Mouse (Mus musculus) neural tube, embryonic 11.5 days (tissue): Measurements from ENCODE around the gene Hmga2. TPM values are rescaled to one million over a fixed set of nuclear protein-coding genes. Genes with fewer than 3 reads are reported as not detected.

Experiments used
- ATAC-seq: fragments of 200-750 bp; cut with Nextera tagmentation; 2 replicates; pipeline ENCODE4 v1.8.0; 2017; ENCODE audit warnings: moderate number of reproducible peaks, mild to moderate bottlenecking, moderate TSS enrichment, moderate library complexity; ENCODE audit not compliant: insufficient read depth, low FRiP score, low TSS enrichment
- DNase-seq: peaks from one replicate; pipeline ENCODE4 v3.0.0-alpha.2; 2015; ENCODE audit warnings: low spot score
- H3K27ac ChIP-seq: fragments of 300-500 bp; sonication (generic); 2 replicates; pipeline ENCODE4 v1.5.1; 2014; ENCODE audit warnings: low read depth, mild to moderate bottlenecking, low read length
- H3K27me3 ChIP-seq: fragments of 300-500 bp; sonication (generic); 2 replicates; pipeline ENCODE4 v1.6.1; 2014; ENCODE audit warnings: mild to moderate bottlenecking, low read length, mixed read lengths; ENCODE audit not compliant: control insufficient read depth, insufficient read depth
- H3K36me3 ChIP-seq: fragments of 300-500 bp; sonication (generic); 2 replicates; pipeline ENCODE4 v1.6.1; 2014; ENCODE audit warnings: mild to moderate bottlenecking, low read length, moderate library complexity, mixed read lengths; ENCODE audit not compliant: control insufficient read depth, insufficient read depth
- H3K4me1 ChIP-seq: fragments of 300-500 bp; sonication (generic); 2 replicates; pipeline ENCODE4 v1.6.1; 2014; ENCODE audit warnings: low read length, mixed read lengths; ENCODE audit not compliant: control insufficient read depth, insufficient read depth
- H3K4me2 ChIP-seq: fragments of 300-500 bp; sonication (generic); 2 replicates; pipeline ENCODE4 v1.6.1; 2014; ENCODE audit warnings: low read depth, mild to moderate bottlenecking, moderate library complexity
- H3K4me3 ChIP-seq: fragments of 300-500 bp; sonication (generic); 2 replicates; pipeline ENCODE4 v1.5.1; 2014; ENCODE audit warnings: low read depth, low read length
- H3K9ac ChIP-seq: fragments of 300-500 bp; sonication (generic); 2 replicates; pipeline ENCODE4 v1.6.1; 2014; ENCODE audit warnings: mild to moderate bottlenecking, low read length
- H3K9me3 ChIP-seq: fragments of 300-500 bp; sonication (generic); 2 replicates; pipeline ENCODE4 v1.6.1; 2016; ENCODE audit warnings: low read length; ENCODE audit not compliant: control insufficient read depth
- WGBS: fragments of 180-500 bp; shearing (Covaris S2); extraction: QIAGEN DNeasy Blood & Tissue Kit; methylation state at CpG from one replicate; pipeline ENCODE4 v1.1.7; 2014; 5-methylcytosine and 5-hydroxymethylcytosine counted together
- polyA plus RNA-seq: library from polyadenylated mRNA; unstranded; fragments of >200 nt; fragmentation: Nextera tagmentation; extraction: Ambion mirVana; gene quantifications from 2 replicates; pipeline ENCODE4 v1.2.1, GENCODE M21; 2014

Gene Hmga2
- polyA plus RNA-seq, 1 experiment from 2014 or later, result 49.7 TPM

DNA sequence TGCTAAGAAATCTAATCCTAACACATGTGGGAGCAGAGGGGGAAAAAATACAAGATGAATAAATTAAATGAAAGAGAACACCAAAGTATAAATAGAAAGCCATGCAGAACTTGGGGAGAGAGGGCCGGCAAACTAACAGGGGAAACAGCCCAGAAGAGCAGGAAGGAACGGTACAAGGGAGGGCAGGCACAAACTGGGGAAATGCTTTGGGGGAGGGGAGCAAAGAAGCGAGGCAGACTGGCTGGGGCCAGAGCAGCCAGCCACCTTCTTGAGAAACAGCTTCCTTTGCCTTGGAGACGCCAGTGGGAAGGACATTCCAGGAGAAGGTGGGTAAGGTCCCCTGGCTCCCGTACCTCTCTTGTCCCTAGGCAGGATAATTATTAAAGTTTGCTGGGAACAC is 14.5 kb downstream of the Hmga2 start:
- peaks cover 4% of the 10 kb centered on the region; the same call in 1 of the 2 replicates for H3K36me3 ChIP-seq
- H3K4me1 ChIP-seq, result no peaks in the 10 kb centered on the region
- WGBS, result 44% methylated on average over 5 of the region's 5 CpGs
- no peak overlapping the region for H3K9ac ChIP-seq
- no peak for ATAC-seq
- DNase-seq, result no peak
- H3K4me3 ChIP-seq, result no peak overlapping the region
- H3K27me3 ChIP-seq, result no peaks in the 10 kb centered on the region
- H3K27ac ChIP-seq, result no peak overlapping the region
- no peak overlapping the region for H3K4me2 ChIP-seq
- H3K9me3 ChIP-seq, result no peaks in the 10 kb centered on the region

DNA sequence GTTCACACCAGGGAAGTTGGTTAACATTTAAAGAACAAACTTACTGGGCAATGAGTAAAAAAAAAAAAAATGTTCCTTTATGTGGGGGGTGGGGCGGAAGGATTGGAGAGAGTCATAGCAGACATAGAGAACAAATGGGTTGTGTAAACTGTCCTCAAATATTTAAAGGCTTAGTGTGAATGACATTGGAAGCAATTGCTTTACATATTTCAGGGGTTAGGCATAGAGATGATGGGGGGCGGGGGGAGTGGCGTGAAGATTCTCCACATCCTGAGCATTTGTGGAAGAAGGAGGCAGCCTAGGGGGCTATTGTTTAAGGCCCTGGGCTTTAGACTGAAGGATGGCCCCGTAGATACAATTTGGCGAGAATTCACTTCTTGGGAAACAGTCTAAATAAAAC is 15.0 kb downstream of the Hmga2 start:
- WGBS, result 92% methylated on average over 5 of the region's 5 CpGs
- Histone ChIP-seq H3K27me3 (no peaks in the 10 kb centered on the region), H3K27ac (no peak overlapping the region), H3K4me3 (no peak overlapping the region), H3K4me2 (no peak overlapping the region), H3K36me3 (peaks cover 4% of the 10 kb centered on the region; the same call in 1 of the 2 replicates), H3K4me1 (no peaks in the 10 kb centered on the region), H3K9me3 (no peaks in the 10 kb centered on the region), H3K9ac (no peak overlapping the region)
- ATAC-seq (no peak), DNase-seq (no peak)

DNA sequence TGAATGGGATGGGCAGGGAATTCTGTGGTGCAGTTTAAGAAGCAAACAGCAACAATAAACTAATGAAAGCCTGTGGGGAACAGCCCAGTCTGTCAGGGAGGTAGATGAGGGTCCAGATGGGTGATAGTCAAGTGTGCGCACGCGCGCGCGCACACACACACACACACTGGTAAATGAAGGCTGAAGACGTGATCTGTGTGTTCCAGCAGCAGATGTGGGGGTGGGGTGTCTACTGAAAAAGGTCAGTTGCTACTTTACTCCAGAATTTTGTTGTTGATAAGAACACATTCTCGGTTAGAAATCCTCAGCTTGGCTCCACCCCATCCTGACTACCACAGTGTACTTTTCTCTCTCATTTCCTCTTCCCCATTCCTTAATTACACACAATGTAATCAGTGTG is 17.4 kb downstream of the Hmga2 start:
- H3K4me2 ChIP-seq, result no peak overlapping the region
- DNase-seq, result no peak
- no peak overlapping the region for H3K27ac ChIP-seq
- no peaks in the 10 kb centered on the region for H3K4me1 ChIP-seq
- H3K9me3 ChIP-seq, result no peaks in the 10 kb centered on the region
- no peak for ATAC-seq
- no peaks in the 10 kb centered on the region for H3K27me3 ChIP-seq
- WGBS, result 93% methylated on average over 8 of the region's 8 CpGs
- H3K4me3 ChIP-seq, result no peak overlapping the region
- no peak overlapping the region for H3K9ac ChIP-seq
- H3K36me3 ChIP-seq, result peaks cover 5% of the 10 kb centered on the region; the same call in 1 of the 2 replicates

DNA sequence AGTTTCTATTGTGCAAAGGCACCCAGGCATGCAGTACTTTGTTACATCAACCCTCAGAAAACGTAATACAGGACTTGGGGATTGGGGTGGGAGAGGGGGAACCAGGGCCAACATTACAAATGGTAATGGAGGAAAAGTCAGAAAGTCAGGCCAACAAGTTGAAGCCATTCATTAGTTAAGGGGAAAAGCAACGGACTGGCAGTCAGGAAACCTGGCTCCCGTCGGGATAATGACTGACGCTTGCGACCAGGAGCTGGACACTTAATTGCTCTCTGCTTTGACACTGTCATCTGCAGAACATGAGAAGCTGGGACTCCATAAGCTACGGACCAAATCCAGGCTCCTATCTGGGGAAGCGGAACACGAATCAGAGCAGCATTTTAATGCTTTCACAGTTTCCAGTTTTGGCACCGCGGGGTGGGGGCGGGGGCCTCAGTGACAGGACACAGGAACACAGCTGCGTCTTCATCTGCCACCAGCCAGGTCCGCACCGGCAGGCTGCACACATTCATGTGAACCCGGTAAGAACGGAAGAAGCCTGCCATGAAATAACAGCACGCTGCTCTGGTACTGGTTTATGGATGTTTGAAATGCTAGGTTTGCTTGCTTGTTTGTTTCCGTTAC is 26.5 kb downstream of the Hmga2 start:
- no peak overlapping the region for H3K4me2 ChIP-seq
- ATAC-seq, result no peak
- no peak overlapping the region for H3K4me3 ChIP-seq

DNA sequence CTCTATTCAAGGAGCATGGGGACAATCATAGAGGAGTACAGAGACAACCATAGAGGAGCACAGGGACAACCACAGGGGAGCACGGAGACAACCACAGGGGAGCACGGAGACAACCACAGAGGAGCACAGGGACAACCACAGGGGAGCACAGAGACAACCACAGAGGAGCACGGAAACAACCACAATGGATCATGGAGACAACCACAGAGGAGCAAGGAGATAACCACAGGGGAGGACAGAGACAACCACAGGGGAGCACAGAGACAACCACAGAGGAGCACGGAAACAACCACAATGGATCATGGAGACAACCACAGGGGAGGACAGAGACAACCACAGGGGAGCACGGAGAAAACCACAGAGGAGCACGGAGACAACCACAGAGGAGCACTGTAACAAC is 29.5 kb downstream of the Hmga2 start:
- no peaks in the 10 kb centered on the region for H3K4me1 ChIP-seq
- H3K9ac ChIP-seq, result no peak overlapping the region
- no peaks in the 10 kb centered on the region for H3K9me3 ChIP-seq
- H3K4me2 ChIP-seq, result no peak overlapping the region
- no peak overlapping the region for H3K4me3 ChIP-seq
- WGBS, result 92% methylated on average over 6 of the region's 6 CpGs
- DNase-seq (no peak), ATAC-seq (no peak)
- H3K27me3 ChIP-seq, result no peaks in the 10 kb centered on the region
- H3K36me3 ChIP-seq, result no peaks in the 10 kb centered on the region
- H3K27ac ChIP-seq, result no peak overlapping the region

More for the DNA sequence above, 26.5 kb downstream of the Hmga2 start:
- no peak overlapping the region for H3K27ac ChIP-seq
- DNase-seq, result no peak
- no peaks in the 10 kb centered on the region for H3K4me1 ChIP-seq
- H3K9ac ChIP-seq, result no peak overlapping the region
- H3K36me3 ChIP-seq, result no peaks in the 10 kb centered on the region
- no peaks in the 10 kb centered on the region for H3K9me3 ChIP-seq
- no peaks in the 10 kb centered on the region for H3K27me3 ChIP-seq
- WGBS, result 72% methylated on average over 19 of the region's 19 CpGs

DNA sequence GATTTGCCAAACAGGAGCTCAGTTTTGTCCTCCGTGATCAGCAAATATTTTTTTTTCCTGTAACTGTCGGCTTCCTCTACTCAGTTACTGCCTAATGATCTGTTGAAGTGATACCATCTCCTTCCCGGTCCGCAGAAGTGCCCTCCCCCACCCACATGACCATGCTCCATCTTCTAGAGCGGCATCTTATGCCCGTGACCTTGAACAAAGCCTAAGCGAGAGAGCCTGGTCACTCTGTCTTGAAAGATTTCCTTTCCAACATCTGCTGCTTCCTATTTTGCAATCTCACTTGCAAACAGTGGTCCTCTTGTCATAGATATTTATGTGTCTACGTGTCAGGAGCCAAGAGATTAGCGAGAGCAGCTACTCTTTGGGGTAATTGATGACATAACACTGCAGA is 30.1 kb downstream of the Hmga2 start:
- no peaks in the 10 kb centered on the region for H3K36me3 ChIP-seq
- H3K27me3 ChIP-seq, result no peaks in the 10 kb centered on the region
- H3K4me1 ChIP-seq, result no peaks in the 10 kb centered on the region
- 74% methylated on average over 9 of the region's 9 CpGs for WGBS
- no peak overlapping the region for H3K9ac ChIP-seq
- no peak overlapping the region for H3K27ac ChIP-seq
- DNase-seq (no peak), ATAC-seq (no peak)
- H3K4me2 ChIP-seq, result no peak overlapping the region
- H3K4me3 ChIP-seq, result no peak overlapping the region
- no peaks in the 10 kb centered on the region for H3K9me3 ChIP-seq

DNA sequence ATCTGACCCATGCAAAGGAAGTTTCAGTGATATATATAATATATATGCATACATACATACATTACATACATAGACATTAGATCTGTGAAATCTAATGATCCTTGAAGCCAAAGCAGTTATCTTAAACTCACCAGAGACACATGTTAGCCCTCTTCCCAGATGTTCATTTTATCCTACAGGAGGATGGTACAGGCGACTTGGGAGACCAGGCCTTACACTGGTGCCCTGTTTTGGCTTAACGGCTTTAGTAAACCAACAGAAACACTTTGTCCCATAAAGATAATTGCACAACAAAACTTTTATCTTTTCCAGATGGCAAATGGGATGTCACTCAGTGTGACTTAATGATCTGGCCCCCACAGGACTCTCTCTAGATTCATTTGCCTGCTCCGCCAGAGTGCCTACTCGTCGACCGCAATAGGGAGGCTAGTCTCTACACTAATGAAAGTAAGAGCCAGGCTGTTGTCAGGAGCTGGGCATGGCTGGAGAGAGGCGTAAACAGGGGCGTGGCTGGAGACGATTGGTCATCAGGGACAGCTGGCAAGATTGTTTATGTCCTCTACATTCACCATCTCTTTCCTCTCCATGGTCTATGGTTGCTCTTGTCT is 31.7 kb downstream of the Hmga2 start:
- Histone ChIP-seq H3K4me3 (no peak overlapping the region), H3K27me3 (no peaks in the 10 kb centered on the region), H3K4me1 (no peaks in the 10 kb centered on the region), H3K27ac (no peak overlapping the region), H3K9me3 (no peaks in the 10 kb centered on the region), H3K4me2 (no peak overlapping the region), H3K36me3 (no peaks in the 10 kb centered on the region), H3K9ac (no peak overlapping the region)
- 57% methylated on average over 9 of the region's 9 CpGs for WGBS
- ATAC-seq (no peak), DNase-seq (no peak)

DNA sequence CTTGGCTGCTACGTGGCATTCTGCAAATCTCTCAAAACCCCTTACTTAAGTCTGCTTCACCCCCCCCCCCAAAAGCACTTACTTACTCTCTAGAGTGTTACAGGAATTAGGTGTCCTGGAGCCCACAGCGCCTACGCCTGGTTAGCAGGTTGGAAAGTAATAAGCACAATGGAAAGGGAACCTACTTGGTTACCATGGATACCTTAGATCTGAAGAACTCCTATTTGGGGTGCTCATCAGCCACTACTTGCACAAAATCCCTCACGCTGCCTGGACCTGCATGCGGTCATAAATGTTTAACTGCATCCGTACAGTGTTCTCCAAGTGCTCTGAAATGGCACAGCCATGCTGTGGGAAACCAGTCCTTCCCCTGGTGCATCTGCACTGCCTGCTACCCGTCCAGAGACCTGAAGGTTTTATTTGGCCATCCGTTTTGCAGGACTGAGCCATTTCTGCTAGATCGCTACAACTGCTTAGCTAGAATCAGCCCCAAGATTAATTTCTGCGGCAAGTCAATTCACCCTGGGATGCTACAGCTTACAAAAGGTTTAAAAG is 32.4 kb downstream of the Hmga2 start:
- H3K4me1 ChIP-seq, result no peaks in the 10 kb centered on the region
- no peaks in the 10 kb centered on the region for H3K9me3 ChIP-seq
- no peaks in the 10 kb centered on the region for H3K36me3 ChIP-seq
- no peak for ATAC-seq
- H3K9ac ChIP-seq, result no peak overlapping the region
- H3K27ac ChIP-seq, result no peak overlapping the region
- DNase-seq, result no peak
- no peak overlapping the region for H3K4me3 ChIP-seq
- no peak overlapping the region for H3K4me2 ChIP-seq
- 74% methylated on average over 10 of the region's 10 CpGs for WGBS
- no peaks in the 10 kb centered on the region for H3K27me3 ChIP-seq

DNA sequence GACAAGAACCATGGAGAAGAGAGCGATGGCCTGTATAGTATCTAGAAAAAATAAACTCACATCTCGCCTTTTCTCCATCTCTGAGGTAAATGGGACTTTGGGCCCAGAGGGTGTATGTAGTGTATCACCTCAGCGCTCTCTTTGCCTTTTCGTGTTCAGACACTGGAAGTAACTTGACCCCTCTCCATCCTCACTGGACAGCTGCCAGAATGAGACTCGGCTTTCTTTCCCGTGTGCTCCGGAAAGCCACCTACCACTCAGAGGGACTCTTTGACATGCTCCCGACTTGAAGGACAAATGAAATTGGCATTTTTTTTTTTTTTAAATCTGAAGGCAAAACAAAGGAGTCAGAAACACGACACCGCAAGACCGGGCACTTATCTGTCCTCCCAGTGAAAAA is 35.0 kb downstream of the Hmga2 start:
- Histone ChIP-seq H3K9ac (no peak overlapping the region), H3K9me3 (no peaks in the 10 kb centered on the region), H3K4me3 (no peak overlapping the region), H3K4me2 (no peak overlapping the region), H3K4me1 (no peaks in the 10 kb centered on the region), H3K27ac (no peak overlapping the region), H3K36me3 (no peaks in the 10 kb centered on the region), H3K27me3 (no peaks in the 10 kb centered on the region)
- ATAC-seq (no peak), DNase-seq (no peak)
- WGBS, result 51% methylated on average over 11 of the region's 11 CpGs
